Mouse (Mus musculus): ENCODE data around the gene Gabbr1.

Gabbr1 gene

DNA sequence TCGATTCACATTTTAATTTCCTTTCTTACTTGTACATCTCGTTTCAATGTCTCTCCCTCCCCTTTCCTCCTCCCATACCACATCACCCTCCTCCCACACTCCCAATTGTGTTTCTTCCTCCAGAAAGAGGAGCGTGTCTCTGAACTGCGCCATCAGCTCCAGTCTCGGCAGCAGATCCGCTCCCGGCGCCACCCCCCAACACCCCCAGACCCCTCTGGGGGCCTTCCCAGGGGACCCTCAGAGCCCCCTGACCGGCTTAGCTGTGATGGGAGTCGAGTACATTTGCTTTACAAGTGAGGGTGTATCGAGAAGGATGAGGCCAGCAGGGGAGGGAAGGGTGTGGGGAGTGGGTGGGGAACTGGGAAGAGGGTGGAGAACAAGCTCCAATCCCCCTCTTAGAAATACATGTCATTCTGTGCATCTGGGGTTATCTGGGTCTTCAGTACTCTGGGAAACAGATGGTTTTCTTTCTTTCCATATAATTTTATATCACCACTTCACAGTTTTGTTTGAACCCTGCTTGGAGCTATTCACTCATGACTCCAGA, 27.0 kb downstream of the Gabbr1 start:
- in situ Hi-C loops (cut with MboI; ENCODE audit: unreplicated experiment in 2 of 2): no loop called here

DNA sequence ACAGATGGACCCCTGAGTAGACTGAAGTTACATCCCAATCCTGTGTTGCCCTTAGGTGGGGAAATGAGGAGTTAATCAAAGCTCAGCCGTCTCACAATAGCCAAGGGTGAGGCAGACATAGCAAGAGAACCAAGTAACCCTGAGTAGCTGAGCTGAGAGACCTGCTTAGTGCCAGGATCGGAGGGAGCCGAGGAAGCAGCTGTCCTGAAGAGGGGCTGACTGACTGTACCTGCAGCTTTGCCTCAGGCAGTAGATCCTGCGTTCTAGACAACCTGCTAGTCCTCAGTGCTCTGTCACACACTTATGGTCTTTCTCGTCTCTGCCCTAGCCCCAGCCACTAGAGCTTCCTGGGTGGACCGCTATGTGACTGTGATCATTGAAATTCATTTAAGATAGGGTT, 29.4 kb downstream of the Gabbr1 start:
- in situ Hi-C loops (cut with MboI; ENCODE audit: unreplicated experiment in 2 of 2): loop anchor here in 1 of 2 experiments (5.0 kb wide), 1 partner anchor 127 kb away; the partner anchor contains the start of gene Olfr94

DNA sequence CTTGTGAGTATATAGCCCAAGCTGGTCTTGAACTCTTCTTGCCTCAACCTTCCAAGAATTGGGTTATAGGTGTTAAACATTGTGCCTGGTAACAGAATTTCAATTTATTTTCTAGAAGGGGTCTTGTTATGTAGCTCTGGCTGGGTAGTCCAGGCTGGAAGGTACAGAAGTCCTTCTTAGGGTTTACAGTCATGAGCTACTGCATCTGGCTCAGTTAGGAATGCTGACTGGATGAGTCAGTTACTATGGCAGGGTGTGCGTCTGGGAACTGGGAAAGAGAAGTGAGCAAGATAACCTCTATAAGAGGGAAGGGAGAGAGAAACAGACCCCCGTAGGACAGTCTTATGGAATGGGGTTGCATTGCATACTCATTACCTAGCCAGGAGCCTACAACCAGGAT, 30.0 kb downstream of the Gabbr1 start:
- in situ Hi-C loops (cut with MboI; ENCODE audit: unreplicated experiment in 2 of 2): loop anchor here in 1 of 2 experiments (5.0 kb wide), 1 partner anchor 127 kb away; the partner anchor contains the start of gene Olfr94

DNA sequence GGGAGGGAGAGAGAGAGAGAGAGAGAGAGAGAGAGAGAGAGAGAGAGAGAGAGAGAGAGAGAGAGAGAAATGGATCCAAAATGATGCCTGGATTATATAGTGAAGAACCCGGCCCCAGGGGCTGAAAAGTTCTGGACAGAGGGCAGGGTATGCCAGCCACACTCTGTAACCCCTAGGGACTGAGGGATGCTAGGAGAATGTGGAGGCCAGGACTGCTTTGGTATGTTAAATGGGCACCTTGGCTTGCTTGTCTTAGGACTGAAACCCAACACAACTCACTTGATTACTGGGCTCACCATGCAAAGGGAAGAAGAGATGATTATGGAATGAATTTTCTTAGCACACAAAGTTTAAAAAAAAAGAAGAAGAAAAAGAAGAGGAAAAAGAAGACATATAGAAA, 32.4 kb downstream of the Gabbr1 start:
- in situ Hi-C loops (cut with MboI; ENCODE audit: unreplicated experiment in 2 of 2): loop anchor here in 1 of 2 experiments (5.0 kb wide), 1 partner anchor 124 kb away; the partner anchor contains the start of gene Olfr94

DNA sequence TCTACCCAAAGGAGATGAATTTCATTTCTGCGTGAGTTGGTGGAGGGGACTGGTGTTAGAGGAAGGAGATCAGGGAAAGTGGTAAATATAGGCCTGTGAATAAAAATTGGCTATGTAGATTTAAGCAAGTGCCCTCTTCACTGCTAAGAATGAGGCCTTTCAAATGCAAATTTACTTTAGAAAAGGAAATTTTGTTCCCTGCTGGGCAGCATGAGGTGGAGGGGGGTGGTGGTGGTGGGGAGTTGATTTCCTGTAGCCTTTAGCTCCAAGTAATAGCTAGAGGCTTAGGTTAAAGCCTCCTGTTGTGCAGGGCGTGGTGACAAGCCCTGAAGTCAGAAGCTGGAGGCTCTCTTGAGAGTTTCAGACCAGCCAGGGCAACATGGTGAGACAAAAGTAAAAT, 33.2 kb downstream of the Gabbr1 start:
- in situ Hi-C loops (cut with MboI; ENCODE audit: unreplicated experiment in 2 of 2): loop anchor here in 1 of 2 experiments (5.0 kb wide), 1 partner anchor 123 kb away; the partner anchor contains the start of gene Olfr94

DNA sequence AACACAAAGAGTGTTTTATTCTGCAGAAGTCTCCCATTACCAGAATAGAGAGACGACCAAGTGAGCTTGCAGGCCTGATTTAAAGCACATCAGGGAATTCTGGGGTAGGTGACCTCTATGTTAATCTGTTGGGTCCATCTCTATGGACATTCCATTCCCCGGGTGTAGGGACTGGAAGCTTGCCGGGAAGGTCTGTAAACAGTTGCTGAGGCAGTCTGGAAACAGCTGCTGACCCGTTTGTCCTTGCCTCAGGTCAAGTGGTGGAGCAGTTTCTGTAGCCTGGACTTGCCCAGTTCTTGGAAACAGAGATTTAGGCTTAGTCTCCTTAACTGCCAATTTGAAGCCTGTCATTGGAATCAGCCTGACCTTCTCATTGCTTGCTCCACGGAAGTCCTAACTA, 34.4 kb downstream of the Gabbr1 start:
- in situ Hi-C loops (cut with MboI; ENCODE audit: unreplicated experiment in 2 of 2): loop anchor here in 1 of 2 experiments (5.0 kb wide), 1 partner anchor 122 kb away; the partner anchor contains the start of gene Olfr94

DNA sequence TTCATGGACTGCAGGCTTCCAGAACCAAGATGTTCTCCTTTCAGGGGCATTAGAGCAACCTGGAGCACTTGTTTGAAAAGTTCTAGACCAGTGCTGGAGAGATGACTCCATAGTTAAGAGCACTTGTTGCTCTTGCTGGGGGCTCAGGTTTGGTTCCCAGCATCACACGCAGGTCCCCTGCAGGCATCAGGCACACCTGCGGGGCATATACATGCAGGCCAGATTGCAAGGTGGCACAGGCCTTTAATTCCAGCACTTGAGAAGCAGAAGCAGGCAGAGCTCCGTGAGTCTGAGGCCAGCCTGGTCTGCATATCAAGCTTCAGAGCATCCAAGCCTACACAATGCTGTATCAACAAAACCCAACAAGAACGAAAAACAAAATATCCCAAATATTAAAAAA, 35.9 kb downstream of the Gabbr1 start:
- in situ Hi-C loops (cut with MboI; ENCODE audit: unreplicated experiment in 2 of 2): loop anchor here in 1 of 2 experiments (5.0 kb wide), 1 partner anchor 121 kb away; the partner anchor contains the start of gene Olfr94

DNA sequence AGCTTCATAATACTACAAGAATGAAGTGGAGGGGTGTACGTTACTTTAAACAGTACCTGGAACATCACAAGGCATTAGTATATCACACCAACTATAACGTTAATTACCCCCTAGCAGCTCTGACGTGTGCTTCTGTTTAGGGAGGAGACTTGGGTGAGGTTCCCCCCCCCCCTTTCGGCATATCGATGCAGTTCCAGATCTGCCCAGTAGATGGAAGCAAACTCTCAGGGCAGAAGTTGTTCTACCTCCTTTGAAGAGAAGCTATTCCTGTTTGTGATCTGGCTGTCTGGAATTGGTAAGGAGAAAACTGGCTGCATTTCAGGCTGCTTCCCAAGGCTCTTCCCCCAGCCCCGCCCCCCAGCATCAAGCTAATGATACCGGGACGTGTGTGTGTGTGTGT, 37.6 kb downstream of the Gabbr1 start:
- in situ Hi-C loops (cut with MboI; ENCODE audit: unreplicated experiment in 2 of 2): loop anchor here in 1 of 2 experiments (5.0 kb wide), 1 partner anchor 119 kb away; the partner anchor contains the start of gene Olfr94

DNA sequence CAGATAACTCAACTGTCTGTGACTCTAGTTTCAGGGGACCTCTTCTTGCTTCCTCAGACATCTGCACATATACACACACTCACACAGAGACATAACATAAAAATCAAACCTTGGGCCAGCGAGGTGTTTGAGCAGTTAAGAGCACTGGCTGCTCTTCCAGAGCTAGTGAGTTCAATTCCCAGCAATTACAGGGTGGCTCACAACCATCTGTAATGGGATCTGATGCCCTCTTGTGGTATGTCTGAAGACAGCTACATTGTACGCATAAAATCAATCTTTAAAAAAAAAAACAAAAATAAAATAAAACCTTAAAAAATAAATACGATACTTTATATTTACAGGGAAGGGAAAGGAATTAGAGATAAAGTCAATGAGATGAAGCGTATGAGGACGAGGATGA, 38.9 kb downstream of the Gabbr1 start:
- in situ Hi-C loops (cut with MboI; ENCODE audit: unreplicated experiment in 2 of 2): loop anchor here in 1 of 2 experiments (5.0 kb wide), 1 partner anchor 118 kb away; the partner anchor contains the start of gene Olfr94

DNA sequence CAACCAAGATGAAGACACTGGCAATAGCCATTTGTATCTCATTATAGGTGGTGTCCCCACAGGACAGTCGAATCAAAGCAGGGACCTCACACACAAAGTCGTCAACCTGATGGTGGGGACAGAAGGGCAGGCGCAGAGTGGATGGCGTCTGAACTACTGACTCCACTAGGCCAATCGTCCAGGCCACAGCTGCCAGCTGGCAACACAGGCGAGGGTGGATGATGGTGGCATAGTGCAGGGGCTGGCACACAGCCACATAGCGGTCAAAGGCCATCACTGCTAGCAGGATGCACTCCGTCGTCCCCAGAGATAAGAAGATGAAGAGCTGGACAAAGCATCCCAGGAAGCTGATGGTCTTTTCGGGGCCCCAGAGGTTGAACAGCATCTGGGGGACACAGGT, 39.8 kb downstream of the Gabbr1 start:
- in situ Hi-C loops (cut with MboI; ENCODE audit: unreplicated experiment in 2 of 2): no loop called here

DNA sequence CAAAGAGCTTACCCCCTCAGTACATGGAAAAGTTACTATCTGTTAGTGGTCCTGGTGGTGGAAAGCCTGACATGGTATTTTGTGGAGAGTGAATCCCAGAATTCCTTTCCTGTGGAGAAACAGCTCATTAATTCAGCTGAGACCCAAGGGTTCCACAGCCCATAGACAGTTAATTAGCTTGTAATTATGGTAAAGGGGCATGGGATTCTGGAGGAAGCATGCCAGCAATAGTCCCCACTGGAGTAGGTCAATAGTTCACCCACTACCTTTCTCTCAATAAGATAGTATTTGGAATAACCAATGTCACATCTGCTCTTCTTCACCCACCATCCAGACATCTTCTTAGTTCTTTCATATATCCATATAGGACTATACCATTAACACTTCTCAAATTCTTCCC, 42.6 kb downstream of the Gabbr1 start, which contains the start of gene Olfr90:
Olfr90 (minus strand) TSS at position 101 of the 400 bp plus-strand sequence.
- in situ Hi-C loops (cut with MboI; ENCODE audit: unreplicated experiment in 2 of 2): no loop called here

DNA sequence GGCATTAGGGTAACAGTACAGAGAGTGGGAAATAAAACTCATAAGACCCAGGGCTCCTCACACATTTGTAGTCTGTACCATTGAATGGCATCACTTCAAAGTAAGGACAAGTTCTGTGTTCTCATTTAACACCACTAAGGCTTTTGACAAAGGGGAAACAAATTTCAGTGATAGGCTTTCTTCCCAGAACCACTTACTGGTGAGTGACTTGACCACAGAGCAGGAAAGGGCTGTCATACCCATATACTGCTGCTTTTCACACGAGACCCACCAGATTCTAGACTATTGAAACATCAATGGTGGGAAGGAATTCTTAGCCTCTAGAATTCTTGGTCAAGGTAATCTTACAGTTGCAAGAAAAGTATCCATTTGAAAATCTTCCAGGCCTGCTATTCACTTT, 46.4 kb downstream of the Gabbr1 start:
- in situ Hi-C loops (cut with MboI; ENCODE audit: unreplicated experiment in 2 of 2): no loop called here

DNA sequence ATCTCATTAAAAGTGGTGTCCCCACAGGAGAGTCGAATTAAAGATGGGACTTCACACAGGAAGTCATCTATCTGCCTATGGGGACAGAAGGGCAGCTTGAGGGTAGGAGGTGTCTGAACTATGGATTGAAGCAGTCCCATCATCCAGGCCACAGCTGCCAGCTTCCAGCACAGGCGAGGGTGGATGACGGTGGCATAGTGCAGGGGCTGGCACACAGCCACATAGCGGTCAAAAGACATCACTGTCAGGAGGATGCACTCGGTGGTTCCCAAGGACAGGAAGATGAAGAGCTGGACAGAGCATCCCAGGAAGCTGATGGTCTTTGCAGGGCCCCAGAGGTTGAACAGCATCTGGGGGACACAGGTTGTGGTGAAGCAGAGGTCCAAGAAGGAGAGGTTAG, 47.5 kb downstream of the Gabbr1 start:
- in situ Hi-C loops (cut with MboI; ENCODE audit: unreplicated experiment in 2 of 2): no loop called here

DNA sequence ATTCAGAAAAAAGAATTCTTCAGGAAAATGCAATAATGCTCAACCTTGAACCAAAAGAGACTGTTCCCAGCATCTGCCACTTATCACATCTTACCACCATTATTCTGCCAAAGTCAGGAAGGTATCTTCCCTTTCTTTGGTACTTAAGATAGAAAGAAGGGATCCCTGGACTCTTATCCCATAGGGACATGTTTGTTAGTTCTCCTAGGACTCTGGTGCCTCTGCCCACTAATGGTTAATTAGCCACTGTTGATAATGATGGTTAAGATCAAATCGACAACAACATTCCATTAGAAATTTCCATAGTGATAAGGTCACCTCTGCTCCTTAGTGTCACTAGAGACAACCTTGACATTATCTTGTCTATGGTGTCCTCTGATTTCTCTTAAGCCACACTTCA, 52.4 kb downstream of the Gabbr1 start, which contains the start of gene Olfr91:
Olfr91 (minus strand) TSS at position 101 of the 400 bp plus-strand sequence.
- in situ Hi-C loops (cut with MboI; ENCODE audit: unreplicated experiment in 2 of 2): no loop called here

DNA sequence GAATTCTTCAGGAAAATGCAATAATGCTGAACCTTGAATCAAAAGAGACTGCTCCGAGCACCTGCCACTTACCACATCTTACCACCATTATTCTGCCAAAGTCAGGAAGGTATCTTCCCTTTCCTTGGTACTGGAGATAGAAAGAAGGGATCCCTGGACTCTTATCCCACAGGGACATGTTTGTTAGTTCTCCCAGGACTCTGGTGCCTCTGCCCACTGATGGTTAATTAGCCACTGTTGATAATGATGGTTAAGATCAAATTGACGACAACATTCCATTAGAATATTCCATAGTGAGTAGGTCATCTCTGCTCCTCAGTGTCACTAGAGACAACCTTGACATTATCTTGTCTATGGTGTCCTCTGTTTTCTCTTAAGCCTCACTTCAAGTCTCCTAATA, 74.2 kb downstream of the Gabbr1 start, which contains the start of gene Olfr92:
Olfr92 (minus strand) TSS at position 101 of the 400 bp plus-strand sequence.
- in situ Hi-C loops (cut with MboI; ENCODE audit: unreplicated experiment in 2 of 2): no loop called here

Data from v-Abl transformed pro-B cells (cell line).